Mouse (Mus musculus) lung, adult 2 months (tissue): Measurements from ENCODE around the gene Rnf181.

ENCODE experiments used
- CTCF ChIP-seq: fragments of 200-500 bp; IDR thresholded peaks from 2 replicates; pipeline ENCODE4 v1.5.1; 2011; ENCODE audit warnings: mild to moderate bottlenecking, low read length, control low read depth; ENCODE audit not compliant: insufficient read depth
- POLR2A ChIP-seq: fragments of 200-500 bp; IDR thresholded peaks from 2 replicates; pipeline ENCODE4 v1.6.1; 2011; ENCODE audit warnings: low read depth, mild to moderate bottlenecking, control low read depth, low read length, borderline replicate concordance; ENCODE audit errors: extremely low read depth

GRCm38 (mm10) chr6:72359891-72360598 lies 6.7 kb downstream of the Rnf181 start:
- TF ChIP-seq CTCF = no peak
- no peak for TF ChIP-seq POLR2A
